Mouse (Mus musculus) forebrain, embryonic 14.5 days (tissue): ENCODE measurements around the gene Mbd4. TPM values are rescaled to one million over a fixed set of nuclear protein-coding genes. Genes with fewer than 3 reads are reported as not detected.

ENCODE experiments used
- ATAC-seq: fragments of 200-750 bp; cut with Nextera tagmentation; 2 replicates; pipeline ENCODE4 v1.8.0; 2017; ENCODE audit warnings: mild to moderate bottlenecking, moderate library complexity
- DNase-seq: peaks from one replicate; pipeline ENCODE4 v3.0.0-alpha.2; 2015; ENCODE audit warnings: low spot score
- H3K27ac ChIP-seq: fragments of 300-500 bp; sonication (generic); 2 replicates; pipeline ENCODE4 v1.5.1; 2014; ENCODE audit warnings: low read depth, mild to moderate bottlenecking, control low read depth, low read length, moderate library complexity
- H3K27me3 ChIP-seq: fragments of 300-500 bp; sonication (generic); replicated peaks from 2 replicates; pipeline ENCODE4 v1.6.1; 2014; ENCODE audit warnings: low read length, control low read depth, mixed read lengths; ENCODE audit not compliant: control insufficient read depth, insufficient read depth
- H3K36me3 ChIP-seq: fragments of 300-500 bp; sonication (generic); 2 replicates; pipeline ENCODE4 v1.6.1; 2014; ENCODE audit warnings: low read length, control low read depth; ENCODE audit not compliant: control insufficient read depth, insufficient read depth
- H3K4me1 ChIP-seq: fragments of 300-500 bp; sonication (generic); 2 replicates; pipeline ENCODE4 v1.6.1; 2014; ENCODE audit warnings: antibody characterized with exemption, low read length, control low read depth; ENCODE audit not compliant: control insufficient read depth, insufficient read depth
- H3K4me2 ChIP-seq: fragments of 300-500 bp; sonication (generic); 2 replicates; pipeline ENCODE4 v1.6.1; 2014; ENCODE audit warnings: mild to moderate bottlenecking, control low read depth, low read length
- H3K4me3 ChIP-seq: fragments of 300-500 bp; sonication (generic); 2 replicates; pipeline ENCODE4 v1.5.1; 2014; ENCODE audit warnings: low read depth, low read length, control low read depth
- H3K9ac ChIP-seq: fragments of 300-500 bp; sonication (generic); 2 replicates; pipeline ENCODE4 v1.6.1; 2014; ENCODE audit warnings: mild to moderate bottlenecking, low read length, control low read depth, moderate library complexity
- H3K9me3 ChIP-seq: fragments of 300-500 bp; sonication (generic); replicated peaks from 2 replicates; pipeline ENCODE4 v1.6.1; 2016; ENCODE audit warnings: low read length, control low read depth, mixed read lengths; ENCODE audit not compliant: control insufficient read depth
- WGBS: fragments of 180-500 bp; shearing (Covaris S2); extraction: QIAGEN DNeasy Blood & Tissue Kit; methylation state at CpG from one replicate; pipeline ENCODE4 v1.1.7; 2014; 5-methylcytosine and 5-hydroxymethylcytosine counted together
- polyA plus RNA-seq: library from polyadenylated mRNA; unstranded; fragments of >200 nt; fragmentation: Nextera tagmentation; extraction: Ambion mirVana; gene quantifications from 2 replicates; pipeline ENCODE4 v1.2.1, GENCODE M21; 2014

Gene Mbd4
- 9.3 and 11.3 TPM in 2 replicates for polyA plus RNA-seq

DNA sequence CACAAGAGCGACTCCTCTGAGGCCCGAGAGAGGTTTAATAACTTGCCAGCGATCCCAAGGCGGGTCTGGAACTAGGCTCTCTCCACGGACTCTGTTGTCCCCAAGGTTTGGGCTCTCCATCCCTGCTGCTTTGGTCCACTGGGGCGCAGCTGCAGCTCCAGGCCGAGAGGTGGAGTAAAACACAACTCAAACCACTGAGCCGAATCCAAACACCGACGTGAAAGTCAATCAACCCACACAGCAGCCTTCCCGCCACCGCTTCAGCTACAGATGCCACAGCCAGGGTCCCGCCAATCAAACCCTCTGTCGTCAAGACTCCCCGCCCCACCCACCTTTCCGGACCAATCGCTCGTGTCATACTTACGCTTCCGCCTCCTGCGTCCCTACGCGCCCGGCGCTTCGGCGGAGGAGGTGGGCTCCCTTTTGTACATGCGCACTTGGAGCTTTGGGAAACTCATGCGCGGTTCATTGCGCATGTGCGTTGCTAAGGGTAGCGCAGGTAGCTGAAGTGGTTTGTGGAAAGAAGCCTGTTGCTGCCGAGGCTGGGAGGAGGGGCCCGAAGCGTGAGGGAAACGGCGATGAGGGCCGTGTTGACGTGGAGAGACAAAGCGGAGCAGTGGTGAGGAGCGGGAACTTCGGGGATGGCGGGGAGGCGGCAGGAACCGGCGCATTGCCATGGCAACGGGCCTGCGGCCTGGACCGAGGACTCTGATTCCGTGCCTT, at the start of gene Mbd4, which contains the start of gene Ift122:
Gene Mbd4 (minus strand): TSS at position 281 of the 723 bp plus-strand sequence.
Gene Ift122 (plus strand): TSS at position 380 of the 723 bp plus-strand sequence.
- DNase-seq (peak; percentile 100), ATAC-seq (peak; percentile 99)
- peak within 1 kb of the TSS; percentile 77 for H3K27ac ChIP-seq
- no peaks in the 10 kb centered on the region for H3K27me3 ChIP-seq
- H3K4me3 ChIP-seq: peak within 1 kb of the TSS; percentile 42
- peak within 1 kb of the TSS; percentile 53 for H3K4me2 ChIP-seq
- H3K36me3 ChIP-seq: peaks cover 19% of the 10 kb centered on the region
- no peaks in the 10 kb centered on the region for H3K9me3 ChIP-seq
- H3K4me1 ChIP-seq: peaks cover 6% of the 10 kb centered on the region
- H3K9ac ChIP-seq: peak within 1 kb of the TSS; percentile 49
- WGBS: under 1% methylated on average over 51 of the region's 51 CpGs

DNA sequence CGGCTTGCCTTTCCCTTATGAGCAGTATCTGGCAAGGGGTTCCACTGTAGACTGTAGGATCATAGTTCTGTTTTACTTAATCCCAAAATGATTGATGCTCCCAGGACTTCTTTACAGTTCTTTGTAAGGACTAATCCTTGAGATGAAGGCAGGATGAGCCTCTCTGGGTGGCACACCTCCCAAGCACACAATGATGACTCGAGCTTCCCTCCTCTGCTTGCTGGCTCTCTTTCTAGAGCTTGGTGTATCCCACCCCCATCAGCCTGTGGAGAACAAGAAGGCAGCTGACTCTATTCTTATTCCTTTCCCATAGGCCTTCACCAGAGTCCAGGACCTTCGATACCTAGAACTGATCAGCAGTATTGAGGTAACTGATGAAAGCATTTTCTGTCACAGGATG, 49.4 kb upstream of the Mbd4 start:
- DNase-seq (no peak), ATAC-seq (no peak)
- no peak overlapping the region for H3K9ac ChIP-seq
- no peaks in the 10 kb centered on the region for H3K9me3 ChIP-seq
- no peak overlapping the region for H3K27ac ChIP-seq
- no peaks in the 10 kb centered on the region for H3K27me3 ChIP-seq
- no peaks in the 10 kb centered on the region for H3K4me1 ChIP-seq
- WGBS: 77% methylated on average over 3 of the region's 3 CpGs
- H3K4me3 ChIP-seq: no peak overlapping the region
- H3K4me2 ChIP-seq: no peak overlapping the region
- H3K36me3 ChIP-seq: peaks cover 27% of the 10 kb centered on the region

DNA sequence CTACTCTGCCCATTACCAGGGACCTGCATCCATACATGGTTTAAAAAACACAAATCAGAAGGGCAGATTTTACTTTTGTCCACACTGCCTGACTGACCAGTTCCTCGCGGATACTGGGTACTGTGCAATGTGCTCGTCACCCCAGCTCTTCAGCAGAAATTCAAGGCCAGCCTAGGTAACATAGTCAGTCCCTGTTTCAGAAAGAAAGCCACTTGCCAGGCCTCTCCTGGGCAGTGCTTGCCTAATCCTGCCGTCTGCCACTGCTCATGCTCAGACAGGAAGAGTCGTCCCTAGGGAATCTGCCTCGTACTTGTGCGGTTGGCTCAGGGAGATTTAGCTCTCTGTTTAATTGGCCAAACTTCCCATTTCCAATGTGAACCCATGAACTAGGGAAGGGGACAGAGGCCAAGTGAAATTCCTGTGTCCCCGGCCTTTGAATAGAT, 48.3 kb upstream of the Mbd4 start:
- H3K4me2 ChIP-seq: no peak overlapping the region
- no peak overlapping the region for H3K27ac ChIP-seq
- DNase-seq (no peak), ATAC-seq (no peak)
- no peaks in the 10 kb centered on the region for H3K9me3 ChIP-seq
- H3K27me3 ChIP-seq: no peaks in the 10 kb centered on the region
- 85% methylated on average over 8 of the region's 8 CpGs for WGBS
- H3K4me1 ChIP-seq: no peaks in the 10 kb centered on the region
- H3K9ac ChIP-seq: no peak overlapping the region
- H3K4me3 ChIP-seq: no peak overlapping the region
- H3K36me3 ChIP-seq: peaks cover 17% of the 10 kb centered on the region

DNA sequence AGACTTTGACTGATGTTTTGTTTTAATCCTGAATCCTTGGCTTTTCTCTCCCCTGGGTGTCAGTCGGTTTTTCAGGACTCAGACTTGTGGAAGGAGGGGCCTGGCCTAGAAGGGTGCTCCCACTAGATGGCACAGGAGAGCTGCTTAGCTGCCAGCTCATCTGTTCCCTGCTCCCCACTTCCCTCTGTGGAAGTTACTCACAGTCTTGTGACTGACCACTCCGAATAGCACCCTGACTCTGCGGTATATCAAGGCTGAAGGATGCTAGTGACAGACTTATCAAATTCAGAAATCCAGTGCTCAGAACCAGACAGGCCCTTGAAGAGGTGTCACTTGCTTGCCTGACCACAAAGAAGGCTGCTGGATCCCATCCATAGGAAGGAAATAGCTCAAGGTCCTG, 47.9 kb upstream of the Mbd4 start:
- ATAC-seq: peak; percentile 73; the same call in 1 of the 2 replicates
- 36% methylated on average over 3 of the region's 3 CpGs for WGBS
- H3K36me3 ChIP-seq: peaks cover 21% of the 10 kb centered on the region; the same call in 1 of the 2 replicates
- H3K9ac ChIP-seq: no peak overlapping the region
- peak; percentile 77 for DNase-seq
- no peaks in the 10 kb centered on the region for H3K9me3 ChIP-seq
- H3K27ac ChIP-seq: no peak overlapping the region
- no peak overlapping the region for H3K4me2 ChIP-seq
- H3K4me1 ChIP-seq: no peaks in the 10 kb centered on the region
- no peaks in the 10 kb centered on the region for H3K27me3 ChIP-seq
- no peak overlapping the region for H3K4me3 ChIP-seq

DNA sequence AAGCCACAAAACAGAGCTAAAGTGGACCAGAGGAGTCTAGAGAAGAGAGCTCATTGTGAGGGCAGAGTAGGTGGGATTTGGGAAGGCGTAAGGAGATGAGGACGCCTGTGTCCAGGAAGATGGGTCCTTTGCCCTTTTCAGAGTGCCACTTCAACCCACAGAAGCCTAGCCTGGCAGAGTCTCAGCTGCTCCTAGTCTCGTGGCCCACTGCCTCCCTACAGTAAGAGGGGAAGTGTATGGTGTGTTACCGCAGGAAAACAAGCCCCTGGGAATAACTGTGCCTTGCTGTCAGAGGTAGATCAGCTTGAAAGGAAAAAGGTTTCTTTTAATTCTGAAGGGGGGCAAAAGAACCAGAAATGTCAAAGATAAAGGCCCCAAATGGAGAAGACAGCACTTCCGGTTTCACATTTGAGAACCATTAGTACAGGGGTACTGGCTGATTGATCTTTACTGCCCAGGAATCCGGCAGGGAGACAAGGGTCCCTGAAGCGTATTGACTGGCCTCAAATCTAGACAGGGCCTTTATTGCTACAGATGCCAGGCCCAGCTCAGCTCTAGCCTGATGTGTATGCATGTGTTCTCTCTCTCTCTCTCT, 44.9 kb upstream of the Mbd4 start:
- Histone ChIP-seq H3K4me3 (no peak overlapping the region), H3K27me3 (no peaks in the 10 kb centered on the region), H3K4me2 (no peak overlapping the region), H3K9me3 (no peaks in the 10 kb centered on the region), H3K36me3 (peaks cover 30% of the 10 kb centered on the region; the same call in 1 of the 2 replicates), H3K9ac (no peak overlapping the region), H3K4me1 (no peaks in the 10 kb centered on the region), H3K27ac (no peak overlapping the region)
- no peak for ATAC-seq
- no peak for DNase-seq
- WGBS: 81% methylated on average over 7 of the region's 7 CpGs

DNA sequence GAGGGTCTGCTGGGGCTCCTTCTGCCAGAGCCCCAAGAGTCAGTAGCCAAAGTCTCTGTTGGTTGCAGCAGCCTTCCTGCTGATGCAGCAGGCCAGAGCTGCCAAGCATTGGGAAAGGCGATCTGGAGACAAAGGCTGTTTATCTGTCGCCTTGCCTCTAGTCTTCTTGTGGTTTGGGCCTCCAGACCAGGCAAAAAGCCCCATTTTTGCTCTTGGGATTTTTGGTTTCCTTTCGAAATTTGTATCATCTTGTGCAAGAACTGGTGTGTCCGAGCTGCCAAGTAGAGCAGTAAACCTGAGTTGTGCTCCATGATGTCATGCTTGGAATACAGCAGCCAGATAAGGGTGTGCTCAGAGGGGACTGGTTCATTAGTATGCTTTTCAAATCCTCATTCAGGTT, 43.9 kb upstream of the Mbd4 start:
- Histone ChIP-seq H3K36me3 (peaks cover 30% of the 10 kb centered on the region; the same call in 1 of the 2 replicates), H3K4me2 (no peak overlapping the region), H3K9ac (no peak overlapping the region), H3K27ac (no peak overlapping the region), H3K4me3 (no peak overlapping the region), H3K4me1 (peaks cover 5% of the 10 kb centered on the region), H3K9me3 (no peaks in the 10 kb centered on the region), H3K27me3 (no peaks in the 10 kb centered on the region)
- no peak for ATAC-seq
- DNase-seq: no peak
- WGBS: 83% methylated on average over 4 of the region's 4 CpGs

DNA sequence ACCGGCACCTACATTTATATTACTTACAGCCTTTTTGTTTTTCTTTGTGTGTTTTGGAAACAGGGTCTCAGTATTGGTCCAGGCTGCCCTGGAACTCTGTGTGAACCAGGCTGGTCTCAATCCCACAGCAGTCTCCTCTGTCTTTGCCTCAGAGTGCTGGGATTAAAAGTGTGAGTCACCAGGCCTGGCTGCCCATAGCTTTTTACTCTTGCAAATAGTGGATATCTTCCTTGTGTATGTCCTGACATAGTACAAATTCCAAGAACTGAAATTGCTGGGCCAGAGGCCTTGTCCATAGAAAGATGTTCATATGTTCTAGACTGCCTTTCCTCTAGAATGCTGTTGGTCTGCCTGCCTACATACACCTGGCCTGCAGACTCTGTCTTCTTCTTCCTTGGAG, 43.2 kb upstream of the Mbd4 start:
- Histone ChIP-seq H3K27ac (no peak overlapping the region), H3K27me3 (no peaks in the 10 kb centered on the region), H3K4me1 (peaks cover 13% of the 10 kb centered on the region), H3K9me3 (no peaks in the 10 kb centered on the region), H3K9ac (no peak overlapping the region), H3K4me3 (no peak overlapping the region), H3K4me2 (no peak overlapping the region), H3K36me3 (peaks cover 29% of the 10 kb centered on the region; the same call in 1 of the 2 replicates)
- DNase-seq (no peak), ATAC-seq (no peak)
- 13% methylated on average over 1 of the region's 1 CpGs for WGBS

DNA sequence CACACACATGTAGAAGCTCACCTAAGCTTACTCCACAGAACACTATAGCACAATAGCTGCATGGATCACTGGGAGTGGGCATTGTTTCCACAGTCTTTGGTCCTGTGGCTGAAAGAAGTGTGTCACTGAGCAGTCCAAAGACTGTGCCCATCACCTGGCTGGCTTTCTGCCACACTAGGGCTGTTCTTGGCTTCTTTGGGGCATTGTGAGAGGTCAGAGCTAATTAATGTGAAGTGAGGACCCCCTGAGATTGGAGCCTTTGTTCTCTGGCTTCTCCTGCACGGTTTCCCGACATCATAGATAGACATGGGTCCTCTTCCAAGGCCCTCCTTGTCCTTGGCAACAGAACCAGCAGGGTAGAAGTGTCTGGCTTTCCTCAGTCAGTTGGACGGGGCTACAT, 39.2 kb upstream of the Mbd4 start:
- no peaks in the 10 kb centered on the region for H3K27me3 ChIP-seq

More for the DNA sequence above, 39.2 kb upstream of the Mbd4 start:
- 37% methylated on average over 3 of the region's 3 CpGs for WGBS
- Histone ChIP-seq H3K4me2 (no peak overlapping the region), H3K4me3 (no peak overlapping the region), H3K9me3 (no peaks in the 10 kb centered on the region), H3K4me1 (peaks cover 20% of the 10 kb centered on the region), H3K36me3 (peaks cover 29% of the 10 kb centered on the region), H3K27ac (peak overlapping the region; percentile 88), H3K9ac (no peak overlapping the region; the same call in 1 of the 2 replicates)
- DNase-seq (no peak), ATAC-seq (peak; percentile 6; the same call in 1 of the 2 replicates)
